In genomic region chr8:123211876-123212275, GRCm38 (mm10) we compare ENCODE assay signal across 8 mouse cellular contexts. TPM values are rescaled to one million over a fixed set of nuclear protein-coding genes. Genes with fewer than 3 reads are reported as not detected.
DNase-seq lines count a peak whose midpoint lies in the region; ATAC-seq and TF ChIP-seq lines count a peak whose summit lies in the region.

No protein-coding gene starts in this region.

- WGBS in lung, embryonic 16.5 days: 36% methylated on average over 10 of the region's 10 CpGs
- WGBS in embryonic facial prominence, embryonic 14.5 days: 49% methylated on average over 10 of the region's 10 CpGs
- WGBS in limb, embryonic 11.5 days: 57% methylated on average over 10 of the region's 10 CpGs
- WGBS in small intestine, adult 2 months: 7% methylated on average over 10 of the region's 10 CpGs

- no peak for DNase-seq in lung, postnatal 36 days
- DNase-seq in embryonic facial prominence, embryonic 14.5 days (ENCODE audit: low spot score): no peak
- no peak for DNase-seq in limb, embryonic 11.5 days (ENCODE audit: low spot score)
- DNase-seq in adrenal gland, postnatal 4 days (ENCODE audit: low spot score in 2 of 2): no peak
- no peak for DNase-seq in adrenal gland, postnatal 36 days
- DNase-seq in cerebellum, postnatal 14 days: no peak

- peaks cover 13% of the 10 kb centered on the region for H3K4me1 ChIP-seq in lung, embryonic 16.5 days (replicated peaks; ENCODE audit: control insufficient read depth, insufficient read depth, low read length)
- peaks cover 13% of the 10 kb centered on the region for H3K4me1 ChIP-seq in embryonic facial prominence, embryonic 14.5 days (ENCODE audit: control insufficient read depth, insufficient read depth, low read length)
- H3K4me1 ChIP-seq in limb, embryonic 11.5 days (ENCODE audit: control insufficient read depth, insufficient read depth, low read length): peaks cover 10% of the 10 kb centered on the region; the same call in 1 of the 2 replicates
- peaks cover 4% of the 10 kb centered on the region for H3K4me1 ChIP-seq in small intestine, adult 2 months (ENCODE audit: control insufficient read depth, insufficient read depth, insufficient read length, low read length)

- no peak for TF ChIP-seq CTCF in small intestine, adult 2 months (IDR thresholded peaks at IDR 0.05; ENCODE audit: extremely low read depth, insufficient read length, insufficient replicate concordance, low read depth, low read length)

- no peak for TF ChIP-seq POLR2A in small intestine, adult 2 months (IDR thresholded peaks at IDR 0.05; ENCODE audit: low read depth, low read length)

- peak overlapping the region; percentile 98 for H3K9ac ChIP-seq in lung, embryonic 16.5 days (ENCODE audit: low read length)
- peak overlapping the region; percentile 95 for H3K9ac ChIP-seq in embryonic facial prominence, embryonic 14.5 days (ENCODE audit: low read depth, low read length)
- peak overlapping the region; percentile 86 for H3K9ac ChIP-seq in limb, embryonic 11.5 days (ENCODE audit: low read length)

- peak overlapping the region; percentile 92 for H3K4me3 ChIP-seq in lung, embryonic 16.5 days (ENCODE audit: low read length)
- H3K4me3 ChIP-seq in embryonic facial prominence, embryonic 14.5 days (ENCODE audit: low read depth, low read length): peak overlapping the region; percentile 93
- H3K4me3 ChIP-seq in limb, embryonic 11.5 days (ENCODE audit: low read depth, low read length): peak overlapping the region; percentile 79
- H3K4me3 ChIP-seq in small intestine, adult 2 months (ENCODE audit: low read depth, low read length): peak overlapping the region; percentile 71

- no peaks in the 10 kb centered on the region for H3K27me3 ChIP-seq in lung, embryonic 16.5 days (ENCODE audit: control insufficient read depth, insufficient read depth, low read depth, low read length)
- H3K27me3 ChIP-seq in embryonic facial prominence, embryonic 14.5 days (replicated peaks; ENCODE audit: control insufficient read depth, insufficient read depth, low read length): no peaks in the 10 kb centered on the region
- no peaks in the 10 kb centered on the region for H3K27me3 ChIP-seq in limb, embryonic 11.5 days (ENCODE audit: control insufficient read depth, insufficient read depth, low read length)
- H3K27me3 ChIP-seq in small intestine, adult 2 months (ENCODE audit: control insufficient read depth, insufficient read depth, low read length): no peaks in the 10 kb centered on the region

- H3K36me3 ChIP-seq in lung, embryonic 16.5 days (ENCODE audit: control insufficient read depth, insufficient read depth, low read length): peaks cover 17% of the 10 kb centered on the region
- peaks cover 34% of the 10 kb centered on the region for H3K36me3 ChIP-seq in embryonic facial prominence, embryonic 14.5 days (ENCODE audit: control insufficient read depth, insufficient read depth, low read length)
- peaks cover 10% of the 10 kb centered on the region for H3K36me3 ChIP-seq in limb, embryonic 11.5 days (ENCODE audit: control insufficient read depth, insufficient read depth, low read length)
- H3K36me3 ChIP-seq in small intestine, adult 2 months (ENCODE audit: control insufficient read depth, insufficient read depth, low read length): peaks cover 31% of the 10 kb centered on the region

- H3K9me3 ChIP-seq in lung, embryonic 16.5 days (ENCODE audit: control insufficient read depth, low read length): no peaks in the 10 kb centered on the region
- H3K9me3 ChIP-seq in embryonic facial prominence, embryonic 14.5 days (ENCODE audit: control insufficient read depth, low read length): no peaks in the 10 kb centered on the region
- no peaks in the 10 kb centered on the region for H3K9me3 ChIP-seq in limb, embryonic 11.5 days (ENCODE audit: control insufficient read depth, low read length)

- no peak for ATAC-seq in lung, embryonic 16.5 days (ENCODE audit: low read depth)
- ATAC-seq in embryonic facial prominence, embryonic 14.5 days (ENCODE audit: low read depth): no peak
- ATAC-seq in limb, embryonic 11.5 days (ENCODE audit: insufficient number of reproducible peaks, low FRiP score, low TSS enrichment, low read depth): no peak

- 0 out of 2 replicates have a peak overlapping the region, but pooled peaks have one; percentile 24 for H3K27ac ChIP-seq in lung, embryonic 16.5 days (ENCODE audit: low read length)
- no peak overlapping the region; the same call in 1 of the 2 replicates for H3K27ac ChIP-seq in embryonic facial prominence, embryonic 14.5 days (replicated peaks; ENCODE audit: low read depth, low read length)
- no peak overlapping the region for H3K27ac ChIP-seq in limb, embryonic 11.5 days (replicated peaks; ENCODE audit: low read depth, low read length)
- H3K27ac ChIP-seq in small intestine, adult 2 months (ENCODE audit: insufficient read depth, low read depth, low read length): peak overlapping the region; percentile 48

- peak overlapping the region; percentile 88 for H3K4me2 ChIP-seq in lung, embryonic 16.5 days (ENCODE audit: low read depth, low read length)
- peak overlapping the region; percentile 78 for H3K4me2 ChIP-seq in embryonic facial prominence, embryonic 14.5 days (ENCODE audit: low read depth, low read length)
- peak overlapping the region; percentile 90 for H3K4me2 ChIP-seq in limb, embryonic 11.5 days (ENCODE audit: low read depth, severe bottlenecking)

RNA-seq across cellular contexts. Expression of gene Chmp1a, which starts 0.7 kb away (rescaled TPM):
- polyA plus RNA-seq in lung, embryonic 16.5 days (2015; fragmentation: Nextera tagmentation; extraction: Ambion mirVana): 138 and 147 TPM in 2 replicates
- 113 and 133 TPM in 2 replicates for polyA plus RNA-seq in embryonic facial prominence, embryonic 14.5 days (2014; fragmentation: Nextera tagmentation; extraction: Ambion mirVana)
- 94.4 and 95.1 TPM in 2 replicates for polyA plus RNA-seq in limb, embryonic 11.5 days (2014; fragmentation: Nextera tagmentation; extraction: Ambion mirVana)
- polyA plus RNA-seq in small intestine, adult 2 months (2012; rRNA removed): 77.5 and 148 TPM in 2 replicates
- total RNA-seq in adrenal gland, postnatal 4 days (2021): 100 to 1,000 TPM in 1 of 2 experiments, 10 to 100 TPM in 1; 97.3 to 105 TPM
- total RNA-seq in adrenal gland, postnatal 36 days (2021): 100 to 1,000 TPM in 1 of 2 experiments, 10 to 100 TPM in 1; 77.5 to 108 TPM

RNA-seq across cellular contexts. Expression of gene Spata33, which starts 0.8 kb away (rescaled TPM):
- 6.7 and 7.1 TPM in 2 replicates for polyA plus RNA-seq in lung, embryonic 16.5 days (2015; fragmentation: Nextera tagmentation; extraction: Ambion mirVana)
- polyA plus RNA-seq in embryonic facial prominence, embryonic 14.5 days (2014; fragmentation: Nextera tagmentation; extraction: Ambion mirVana): 5.7 and 6.1 TPM in 2 replicates
- polyA plus RNA-seq in limb, embryonic 11.5 days (2014; fragmentation: Nextera tagmentation; extraction: Ambion mirVana): 3.3 and 3.4 TPM in 2 replicates
- 0.10 and 0.13 TPM in 2 replicates for polyA plus RNA-seq in small intestine, adult 2 months (2012; rRNA removed)
- total RNA-seq in adrenal gland, postnatal 4 days (2021): 1 to 10 TPM; 4.0 to 4.5 TPM
- total RNA-seq in adrenal gland, postnatal 36 days (2021): 1 to 10 TPM; 2.9 to 3.7 TPM

RNA-seq across cellular contexts. Expression of gene Cdk10, which starts 12.8 kb away (rescaled TPM):
- polyA plus RNA-seq in lung, embryonic 16.5 days (2015; fragmentation: Nextera tagmentation; extraction: Ambion mirVana): 30.0 and 30.1 TPM in 2 replicates
- 31.1 and 36.7 TPM in 2 replicates for polyA plus RNA-seq in embryonic facial prominence, embryonic 14.5 days (2014; fragmentation: Nextera tagmentation; extraction: Ambion mirVana)
- 34.2 and 36.5 TPM in 2 replicates for polyA plus RNA-seq in limb, embryonic 11.5 days (2014; fragmentation: Nextera tagmentation; extraction: Ambion mirVana)
- 20.7 and 27.7 TPM in 2 replicates for polyA plus RNA-seq in small intestine, adult 2 months (2012; rRNA removed)
- 10 to 100 TPM; 79.6 to 82.6 TPM for total RNA-seq in adrenal gland, postnatal 4 days (2021)
- 10 to 100 TPM; 49.0 to 58.6 TPM for total RNA-seq in adrenal gland, postnatal 36 days (2021)

RNA-seq across cellular contexts. Expression of gene Spata2l, which starts 24.2 kb away (rescaled TPM):
- polyA plus RNA-seq in lung, embryonic 16.5 days (2015; fragmentation: Nextera tagmentation; extraction: Ambion mirVana): 5.7 and 5.8 TPM in 2 replicates
- polyA plus RNA-seq in embryonic facial prominence, embryonic 14.5 days (2014; fragmentation: Nextera tagmentation; extraction: Ambion mirVana): 4.3 and 4.9 TPM in 2 replicates
- polyA plus RNA-seq in limb, embryonic 11.5 days (2014; fragmentation: Nextera tagmentation; extraction: Ambion mirVana): 0.87 and 1.2 TPM in 2 replicates
- 11.8 and 19.0 TPM in 2 replicates for polyA plus RNA-seq in small intestine, adult 2 months (2012; rRNA removed)
- total RNA-seq in adrenal gland, postnatal 4 days (2021): 10 to 100 TPM; 11.6 to 11.9 TPM
- 10 to 100 TPM; 16.8 to 21.4 TPM for total RNA-seq in adrenal gland, postnatal 36 days (2021)

RNA-seq across cellular contexts. Expression of gene Dpep1, which starts 25.8 kb away (rescaled TPM):
- 15.4 and 20.9 TPM in 2 replicates for polyA plus RNA-seq in lung, embryonic 16.5 days (2015; fragmentation: Nextera tagmentation; extraction: Ambion mirVana)
- 7.0 and 9.2 TPM in 2 replicates for polyA plus RNA-seq in embryonic facial prominence, embryonic 14.5 days (2014; fragmentation: Nextera tagmentation; extraction: Ambion mirVana)
- polyA plus RNA-seq in limb, embryonic 11.5 days (2014; fragmentation: Nextera tagmentation; extraction: Ambion mirVana): 2.9 and 3.1 TPM in 2 replicates
- polyA plus RNA-seq in small intestine, adult 2 months (2012; rRNA removed): 152 and 830 TPM in 2 replicates
- total RNA-seq in adrenal gland, postnatal 4 days (2021): 10 to 100 TPM; 16.8 to 29.2 TPM
- total RNA-seq in adrenal gland, postnatal 36 days (2021): 10 to 100 TPM; 39.9 to 47.2 TPM

Comparison
In these comparisons a context has a peak if more than half of its experiments do, and no peak if none do; other contexts are left out.
1. H3K27ac ChIP-seq: peak in lung, embryonic 16.5 days (single experiment) and small intestine, adult 2 months (single experiment); none in embryonic facial prominence, embryonic 14.5 days (single experiment) and limb, embryonic 11.5 days (single experiment).
2. Peak in every context shown above with its lines, with median percentiles within 50 percentile points of each other: H3K4me2 ChIP-seq, H3K4me3 ChIP-seq and H3K9ac ChIP-seq.